Comparison of ENCODE assay signal across 10 mouse cellular contexts in genomic region chr6:121043434-121044189, GRCm38 (mm10).
DNase-seq lines count a peak whose midpoint lies in the region; ATAC-seq and TF ChIP-seq lines count a peak whose summit lies in the region.
"Had no signal": no experiment of that assay in that cellular context is flagged by ENCODE, and none has a peak within 500 bp of the region (broad histone marks: within the 10 kb centered on the region; RNA-seq: fewer than 3 reads in every experiment).

No protein-coding gene starts in this region.

- peaks cover 19% of the 10 kb centered on the region for H3K36me3 ChIP-seq in kidney, embryonic 16.5 days (ENCODE audit: insufficient read depth, low read length)
- H3K36me3 ChIP-seq in ES-E14 (ENCODE audit: control insufficient read depth, insufficient read depth, low read length, poor library complexity, severe bottlenecking), result peaks cover 7% of the 10 kb centered on the region; the same call in 1 of the 2 replicates
- H3K36me3 ChIP-seq in embryonic facial prominence, embryonic 14.5 days (ENCODE audit: control insufficient read depth, insufficient read depth, low read length), result peaks cover 18% of the 10 kb centered on the region

- in situ Hi-C loops in ES-E14 (cut with MboI; ENCODE audit: low sequenced_read_pairs in 2 of 2, unreplicated experiment in 2 of 2), result no loop called here

- H3K27me3 ChIP-seq in kidney, embryonic 16.5 days (ENCODE audit: insufficient read depth, low read length), result no peaks in the 10 kb centered on the region
- no peaks in the 10 kb centered on the region for H3K27me3 ChIP-seq in embryonic facial prominence, embryonic 14.5 days (replicated peaks; ENCODE audit: control insufficient read depth, insufficient read depth, low read length)

- no peak overlapping the region for H3K27ac ChIP-seq in kidney, embryonic 16.5 days (ENCODE audit: low read length)
- no peak overlapping the region for H3K27ac ChIP-seq in ES-E14 (ENCODE audit: insufficient read depth, low read depth, low read length, poor library complexity, severe bottlenecking)
- 0 out of 2 replicates have a peak overlapping the region, but pooled peaks have one; percentile 1 for H3K27ac ChIP-seq in embryonic facial prominence, embryonic 14.5 days (replicated peaks; ENCODE audit: low read depth, low read length)

- H3K9ac ChIP-seq in kidney, embryonic 16.5 days (replicated peaks; ENCODE audit: low read length), result no peak overlapping the region
- no peak overlapping the region for H3K9ac ChIP-seq in ES-E14 (ENCODE audit: insufficient read depth, low read depth, low read length, poor library complexity, severe bottlenecking)
- no peak overlapping the region for H3K9ac ChIP-seq in embryonic facial prominence, embryonic 14.5 days (ENCODE audit: low read depth, low read length)

- H3K4me3 ChIP-seq in kidney, embryonic 16.5 days (ENCODE audit: low read length), result no peak overlapping the region
- H3K4me3 ChIP-seq in ES-E14 (ENCODE audit: insufficient read depth in 1 of 2, low read depth in 1 of 2, low read length in 2 of 2, poor library complexity in 1 of 2, severe bottlenecking in 1 of 2), result no peak overlapping the region
- H3K4me3 ChIP-seq in embryonic facial prominence, embryonic 14.5 days (ENCODE audit: low read depth, low read length), result no peak overlapping the region

- H3K4me1 ChIP-seq in kidney, embryonic 16.5 days (ENCODE audit: insufficient read depth, low read length), result peaks cover 33% of the 10 kb centered on the region
- peaks cover 3 to 4% of the 10 kb centered on the region in 2 experiments; a peak in 2 of 4 replicates for H3K4me1 ChIP-seq in ES-E14 (ENCODE audit: control insufficient read depth in 2 of 2, insufficient read depth in 2 of 2, low read length in 2 of 2, poor library complexity in 1 of 2)
- peaks cover 14% of the 10 kb centered on the region; the same call in 1 of the 2 replicates for H3K4me1 ChIP-seq in embryonic facial prominence, embryonic 14.5 days (ENCODE audit: control insufficient read depth, insufficient read depth, low read length)

- H3K4me2 ChIP-seq in kidney, embryonic 16.5 days (replicated peaks; ENCODE audit: low read depth, low read length), result no peak overlapping the region
- no peak overlapping the region for H3K4me2 ChIP-seq in embryonic facial prominence, embryonic 14.5 days (ENCODE audit: low read depth, low read length)

- WGBS in kidney, embryonic 16.5 days, result 45% methylated on average over 14 of the region's 14 CpGs
- WGBS in embryonic facial prominence, embryonic 14.5 days, result 45% methylated on average over 14 of the region's 14 CpGs

- no peak for DNase-seq in kidney, postnatal 36 days
- DNase-seq in ES-E14 (ENCODE audit: low read depth, low spot score), result no peak
- DNase-seq in embryonic facial prominence, embryonic 14.5 days (ENCODE audit: low spot score), result peak; percentile 78
- DNase-seq in lung, postnatal 36 days, result peak; percentile 55
- no peak for DNase-seq in frontal cortex, postnatal 14 days (ENCODE audit: low spot score in 2 of 2)
- no peak for DNase-seq in yolk sac, embryonic 10.5 days (ENCODE audit: low spot score)
- DNase-seq: kidney, adult 8-10 months; thymus, adult 18-20 months had no signal

- H3K9me3 ChIP-seq in kidney, embryonic 16.5 days (ENCODE audit: low read length), result no peaks in the 10 kb centered on the region
- no peaks in the 10 kb centered on the region for H3K9me3 ChIP-seq in ES-E14 (ENCODE audit: control insufficient read depth, insufficient read depth, low read depth, low read length)
- H3K9me3 ChIP-seq in embryonic facial prominence, embryonic 14.5 days (ENCODE audit: control insufficient read depth, low read length), result no peaks in the 10 kb centered on the region

- 0 out of 2 replicates have a peak, but pooled peaks have one; percentile 10 for ATAC-seq in kidney, embryonic 16.5 days (ENCODE audit: low FRiP score, low TSS enrichment)
- ATAC-seq in embryonic facial prominence, embryonic 14.5 days (ENCODE audit: low read depth), result peak; percentile 82
- ATAC-seq: forebrain, embryonic 16.5 days had no signal

TF ChIP-seq in ES-E14, 5 proteins besides CTCF, POLR2A, EP300 and RAD21:
- TF ChIP-seq MAFK (IDR thresholded peaks at IDR 0.05; ENCODE audit: insufficient read depth, low read depth, low read length) (no peak), ZNF384 (IDR thresholded peaks at IDR 0.05; ENCODE audit: low read depth, low read length) (peak; percentile 45; the same call in 1 of the 2 replicates)
TF ChIP-seq in ES-E14: peak in this region for 1.

Comparison
In these comparisons a context has a peak if more than half of its experiments do, and no peak if none do; other contexts are left out.
1. DNase-seq: peak in embryonic facial prominence, embryonic 14.5 days (single experiment) and lung, postnatal 36 days (single experiment); none in kidney, postnatal 36 days (0 of 2), ES-E14 (single experiment), frontal cortex, postnatal 14 days (0 of 2) and yolk sac, embryonic 10.5 days (single experiment).